Mouse (Mus musculus) liver, embryonic 14.5 days (tissue): ENCODE measurements around the gene Chrnb1. TPM values are rescaled to one million over a fixed set of nuclear protein-coding genes. Genes with fewer than 3 reads are reported as not detected.
A peak's percentile ranks its signal among the peaks of the same experiment; 100 is the strongest.

Source experiments
- ATAC-seq: fragments of 200-750 bp; cut with Nextera tagmentation; 2 replicates; pipeline ENCODE4 v1.8.0; 2017; ENCODE audit warnings: moderate number of reproducible peaks, mild to moderate bottlenecking, moderate library complexity; ENCODE audit not compliant: insufficient read depth
- DNase-seq, 3 experiments: peaks; one replicate each; pipeline ENCODE4 v3.0.0-alpha.2; 2012 to 2013; ENCODE audit warnings: low read depth in 3 of 3, low spot score in 3 of 3
- H3K27ac ChIP-seq: fragments of 300-500 bp; sonication (generic); 2 replicates; pipeline ENCODE4 v1.5.1; 2014; ENCODE audit warnings: moderate library complexity, mild to moderate bottlenecking, control low read depth, inconsistent platforms
- H3K27me3 ChIP-seq: fragments of 300-500 bp; sonication (generic); 2 replicates; pipeline ENCODE4 v1.6.1; 2014; ENCODE audit warnings: mild to moderate bottlenecking, low read length, moderate library complexity; ENCODE audit not compliant: control insufficient read depth, insufficient read depth
- H3K36me3 ChIP-seq: fragments of 300-500 bp; sonication (generic); replicated peaks from 2 replicates; pipeline ENCODE4 v1.6.1; 2014; ENCODE audit warnings: low read depth; ENCODE audit not compliant: control insufficient read depth, insufficient read depth
- H3K4me1 ChIP-seq, 2 experiments: fragments of 200-500 bp in 1 of 2; fragments of 300-500 bp in 1 of 2; sonication (generic) in 1 of 2; replicated peaks; 2 replicates each; pipeline ENCODE4 v1.6.1; 2012 to 2014; ENCODE audit warnings: antibody characterized with exemption in 1 of 2, inconsistent platforms in 1 of 2, low read length in 1 of 2; ENCODE audit not compliant: control insufficient read depth in 2 of 2, insufficient read depth in 2 of 2
- H3K4me2 ChIP-seq: fragments of 300-500 bp; sonication (generic); 2 replicates; pipeline ENCODE4 v1.6.1; 2014; ENCODE audit warnings: low read depth, mild to moderate bottlenecking, control low read depth, moderate library complexity
- H3K4me3 ChIP-seq, 2 experiments: fragments of 200-500 bp in 1 of 2; fragments of 300-500 bp in 1 of 2; sonication (generic) in 1 of 2; 2 replicates each; pipeline ENCODE4 v1.5.1; 2012 to 2014; ENCODE audit warnings: low read depth in 2 of 2, low read length in 2 of 2, mild to moderate bottlenecking in 2 of 2, control low read depth in 1 of 2, inconsistent platforms in 1 of 2, moderate library complexity in 1 of 2; ENCODE audit not compliant: insufficient read depth in 1 of 2
- H3K9ac ChIP-seq: fragments of 300-500 bp; sonication (generic); replicated peaks from 2 replicates; pipeline ENCODE4 v1.6.1; 2014; ENCODE audit warnings: mild to moderate bottlenecking, control low read depth, moderate library complexity
- H3K9me3 ChIP-seq: fragments of 300-500 bp; sonication (generic); 2 replicates; pipeline ENCODE4 v1.6.1; 2016; ENCODE audit warnings: low read length, mixed read lengths; ENCODE audit not compliant: control insufficient read depth
- CTCF ChIP-seq: IDR thresholded peaks from 2 replicates; pipeline ENCODE4 v1.5.1; 2016; ENCODE audit warnings: antibody characterized with exemption, low read depth, control low read depth
- EP300 ChIP-seq: IDR thresholded peaks from 2 replicates; pipeline ENCODE4 v1.6.1; 2016; ENCODE audit warnings: antibody characterized with exemption, low read depth
- WGBS: fragments of 180-500 bp; shearing (Covaris S2); extraction: QIAGEN DNeasy Blood & Tissue Kit; methylation state at CpG from one replicate; pipeline ENCODE4 v1.1.7; 2014; ENCODE audit not compliant: insufficient replicate concordance; 5-methylcytosine and 5-hydroxymethylcytosine counted together
- polyA plus RNA-seq, 2 experiments: library from polyadenylated mRNA; depleted of rRNA in 1 of 2; stranded (reverse) in 1 of 2; unstranded in 1 of 2; fragments of >200 nt; fragmentation: Nextera tagmentation in 1 of 2; extraction: Ambion mirVana in 1 of 2; gene quantifications; 2 replicates each; pipeline versions ENCODE4 v1.2.1 to v1.2.3; 2012 to 2014

The Chrnb1 gene
- polyA plus RNA-seq, 2 experiments, result 0.33 to 0.58 TPM

DNA sequence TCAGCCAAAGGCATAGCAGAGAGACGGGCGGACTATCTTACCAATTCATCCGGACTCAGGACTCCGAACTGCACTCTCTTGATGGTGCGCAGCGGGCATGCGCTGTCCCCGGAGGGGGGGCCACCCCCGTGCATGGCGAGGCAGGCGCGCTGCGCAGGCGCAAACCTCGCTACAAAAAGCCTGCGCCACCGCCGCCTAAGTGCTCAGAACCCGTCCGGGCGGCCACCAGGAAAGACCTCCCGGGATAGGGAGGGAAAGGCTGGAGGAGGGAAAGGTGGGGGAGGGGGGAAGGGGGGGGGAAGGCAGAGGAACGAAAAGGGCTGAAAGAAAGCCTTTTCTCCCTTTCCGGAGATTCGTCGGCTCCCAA lies 37.7 kb downstream of the Chrnb1 start:
- WGBS, result under 1% methylated on average over 26 of the region's 26 CpGs
- peak overlapping the region; percentile 97 for H3K27ac ChIP-seq
- no peaks in the 10 kb centered on the region for H3K9me3 ChIP-seq
- ATAC-seq, result peak; percentile 80
- peaks cover 35 to 37% of the 10 kb centered on the region in 2 experiments for H3K4me1 ChIP-seq
- H3K9ac ChIP-seq, result peak overlapping the region; percentile 92
- peak overlapping the region; percentile 82 for H3K4me2 ChIP-seq
- H3K36me3 ChIP-seq, result peaks cover 5% of the 10 kb centered on the region; the same call in 1 of the 2 replicates
- H3K27me3 ChIP-seq, result no peaks in the 10 kb centered on the region
- TF ChIP-seq EP300, result no peak
- TF ChIP-seq CTCF, result no peak
- H3K4me3 ChIP-seq, result peak overlapping the region; percentile 79 to 88
- peak; percentile 87 to 91 (median 90) for DNase-seq

- Histone ChIP-seq H3K27me3 (no peaks in the 10 kb centered on the region), H3K27ac (peak overlapping the region; percentile 97), H3K36me3 (peaks cover 7% of the 10 kb centered on the region; the same call in 1 of the 2 replicates), H3K4me3 (peak overlapping the region; percentile 79 to 88), H3K9me3 (no peaks in the 10 kb centered on the region), H3K4me1 (peaks cover 40 to 43% of the 10 kb centered on the region in 2 experiments), H3K9ac (peak overlapping the region; percentile 92), H3K4me2 (peak overlapping the region; percentile 82)
- WGBS, result 43% methylated on average over 9 of the region's 9 CpGs
- DNase-seq (no peak), ATAC-seq (no peak)
- TF ChIP-seq EP300, result no peak
- TF ChIP-seq CTCF, result no peak
Measured at GRCm38 (mm10) chr11:69757303-69758089, 38.2 kb downstream of the Chrnb1 start.

DNA sequence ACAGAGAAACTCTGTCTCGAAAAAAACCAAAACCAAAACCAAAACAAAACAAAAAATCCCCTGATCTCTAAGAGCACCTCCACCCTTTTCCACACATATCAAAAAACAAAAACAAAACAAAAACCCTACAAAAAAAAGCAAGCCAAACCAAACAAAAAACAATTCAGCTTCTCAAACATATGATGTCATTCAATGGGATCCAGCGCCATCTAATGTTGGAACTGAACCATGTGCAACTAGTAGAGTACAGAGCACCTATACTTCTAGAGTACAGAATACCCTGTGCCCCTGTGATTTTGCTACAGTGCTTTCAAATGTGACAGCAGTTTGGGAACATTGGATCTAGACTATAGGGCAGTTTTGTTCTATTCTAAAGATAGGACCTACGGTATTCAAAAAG lies 41.0 kb downstream of the Chrnb1 start:
- ATAC-seq, result no peak
- no peak overlapping the region; the same call in none of the 2 replicates for H3K9ac ChIP-seq
- peaks cover 41 to 44% of the 10 kb centered on the region in 2 experiments for H3K4me1 ChIP-seq
- H3K27me3 ChIP-seq, result no peaks in the 10 kb centered on the region
- DNase-seq, result peak; percentile 58 to 67 (median 61)
- WGBS, result 36% methylated on average over 3 of the region's 3 CpGs
- peaks cover 10% of the 10 kb centered on the region for H3K36me3 ChIP-seq
- no peak overlapping the region for H3K27ac ChIP-seq
- no peaks in the 10 kb centered on the region for H3K9me3 ChIP-seq
- H3K4me2 ChIP-seq, result peak overlapping the region; percentile 82
- H3K4me3 ChIP-seq, result peak overlapping the region in 1 of 2 experiments; percentile 27; a peak in 2 of 4 replicates
- TF ChIP-seq EP300 (no peak), CTCF (peak; percentile 71; the same call in 1 of the 2 replicates)

DNA sequence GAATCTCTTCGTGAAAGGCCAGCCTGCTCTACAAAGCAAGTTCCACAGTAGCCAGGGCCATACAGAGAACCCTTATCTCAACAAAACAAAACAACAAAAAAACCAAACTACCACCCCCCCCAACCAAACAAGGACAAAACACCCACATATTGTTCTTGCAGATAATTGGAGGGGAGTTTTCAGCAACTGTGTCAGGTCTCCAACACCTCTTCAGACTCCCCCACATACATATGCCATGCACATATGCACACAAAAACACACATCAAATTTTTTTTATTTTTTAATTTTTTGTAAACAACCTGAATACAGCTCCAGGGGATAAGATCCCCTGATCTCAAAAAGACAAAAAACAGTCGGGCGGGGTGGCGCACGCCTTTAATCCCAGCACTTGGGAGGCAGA lies 41.5 kb downstream of the Chrnb1 start:
- H3K9ac ChIP-seq, result no peak overlapping the region; the same call in 1 of the 2 replicates
- H3K4me2 ChIP-seq, result peak overlapping the region; percentile 82
- no peaks in the 10 kb centered on the region for H3K27me3 ChIP-seq
- TF ChIP-seq EP300, result peak; percentile 24; the same call in 1 of the 2 replicates
- TF ChIP-seq CTCF, result no peak
- DNase-seq, result no peak
- no peak overlapping the region for H3K27ac ChIP-seq
- no peak overlapping the region for H3K4me3 ChIP-seq
- peaks cover 14% of the 10 kb centered on the region for H3K36me3 ChIP-seq
- H3K9me3 ChIP-seq, result no peaks in the 10 kb centered on the region
- no peak for ATAC-seq
- WGBS, result 52% methylated on average over 5 of the region's 5 CpGs
- peaks cover 36 to 42% of the 10 kb centered on the region in 2 experiments for H3K4me1 ChIP-seq

DNA sequence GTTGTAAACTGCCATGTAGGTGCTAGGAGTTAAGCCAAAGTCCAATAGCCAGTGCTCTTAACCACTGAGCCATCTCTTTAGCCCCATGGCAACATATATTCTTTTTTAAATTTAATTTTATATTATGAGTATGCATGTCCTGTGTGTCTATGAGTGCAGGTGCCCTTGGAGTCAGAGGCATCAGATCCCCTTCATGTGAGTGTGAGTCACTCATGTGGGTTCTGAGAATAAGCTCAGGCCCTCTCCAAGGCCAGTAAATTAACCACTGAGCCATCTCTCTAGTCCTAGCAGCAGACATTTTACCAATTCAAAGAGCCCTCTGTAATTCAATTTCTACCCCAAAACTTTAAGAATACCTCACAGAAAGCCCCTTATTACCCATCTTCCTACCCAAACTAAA lies 43.1 kb downstream of the Chrnb1 start:
- Histone ChIP-seq H3K9ac (peak overlapping the region; percentile 13), H3K4me3 (no peak overlapping the region), H3K4me1 (peaks cover 36 to 42% of the 10 kb centered on the region in 2 experiments), H3K27me3 (no peaks in the 10 kb centered on the region), H3K9me3 (no peaks in the 10 kb centered on the region), H3K36me3 (peaks cover 20% of the 10 kb centered on the region), H3K4me2 (peak overlapping the region; percentile 15; the same call in 1 of the 2 replicates), H3K27ac (no peak overlapping the region)
- TF ChIP-seq EP300 (no peak), CTCF (no peak)
- no peak for ATAC-seq
- DNase-seq, result no peak
